Mouse (Mus musculus) limb, embryonic 11.5 days (tissue): ENCODE results near the gene Ak1. TPM values are rescaled to one million over a fixed set of nuclear protein-coding genes. Genes with fewer than 3 reads are reported as not detected.

Experiments
- ATAC-seq: fragments of 200-750 bp; cut with Nextera tagmentation; 2 replicates; pipeline ENCODE4 v1.8.0; 2017; ENCODE audit warnings: low read depth; ENCODE audit not compliant: insufficient number of reproducible peaks, low FRiP score, low TSS enrichment
- DNase-seq: peaks from one replicate; pipeline ENCODE4 v3.0.0-alpha.2; 2015; ENCODE audit warnings: low spot score
- H3K27ac ChIP-seq: fragments of 300-500 bp; sonication (generic); replicated peaks from 2 replicates; pipeline ENCODE4 v1.5.1; 2014; ENCODE audit warnings: low read depth, mild to moderate bottlenecking, low read length
- H3K27me3 ChIP-seq: fragments of 300-500 bp; sonication (generic); 2 replicates; pipeline ENCODE4 v1.6.1; 2014; ENCODE audit warnings: mild to moderate bottlenecking, low read length, mixed read lengths; ENCODE audit not compliant: control insufficient read depth, insufficient read depth
- H3K36me3 ChIP-seq: fragments of 300-500 bp; sonication (generic); 2 replicates; pipeline ENCODE4 v1.6.1; 2014; ENCODE audit warnings: mild to moderate bottlenecking, low read length, moderate library complexity, mixed read lengths; ENCODE audit not compliant: control insufficient read depth, insufficient read depth
- H3K4me1 ChIP-seq: fragments of 300-500 bp; sonication (generic); 2 replicates; pipeline ENCODE4 v1.6.1; 2014; ENCODE audit warnings: low read length, mixed read lengths; ENCODE audit not compliant: control insufficient read depth, insufficient read depth
- H3K4me2 ChIP-seq: fragments of 300-500 bp; sonication (generic); 2 replicates; pipeline ENCODE4 v1.6.1; 2014; ENCODE audit warnings: low read depth, mild to moderate bottlenecking, moderate library complexity; ENCODE audit not compliant: severe bottlenecking
- H3K4me3 ChIP-seq: fragments of 300-500 bp; sonication (generic); 2 replicates; pipeline ENCODE4 v1.5.1; 2014; ENCODE audit warnings: low read depth, low read length
- H3K9ac ChIP-seq: fragments of 300-500 bp; sonication (generic); 2 replicates; pipeline ENCODE4 v1.6.1; 2014; ENCODE audit warnings: mild to moderate bottlenecking, low read length
- H3K9me3 ChIP-seq: fragments of 300-500 bp; sonication (generic); 2 replicates; pipeline ENCODE4 v1.6.1; 2016; ENCODE audit warnings: low read length; ENCODE audit not compliant: control insufficient read depth
- WGBS: fragments of 180-500 bp; shearing (Covaris S2); extraction: QIAGEN DNeasy Blood & Tissue Kit; methylation state at CpG from one replicate; pipeline ENCODE4 v1.1.7; 2014; 5-methylcytosine and 5-hydroxymethylcytosine counted together
- polyA plus RNA-seq: library from polyadenylated mRNA; unstranded; fragments of >200 nt; fragmentation: Nextera tagmentation; extraction: Ambion mirVana; gene quantifications from 2 replicates; pipeline ENCODE4 v1.2.1, GENCODE M21; 2014

Ak1 gene
- 25.4 and 29.8 TPM in 2 replicates for polyA plus RNA-seq

- Histone ChIP-seq H3K36me3 (no peaks in the 10 kb centered on the region; the same call in 1 of the 2 replicates), H3K27me3 (no peaks in the 10 kb centered on the region), H3K9me3 (no peaks in the 10 kb centered on the region), H3K4me2 (peak within 1 kb of the TSS; percentile 27), H3K9ac (peak within 1 kb of the TSS; percentile 52), H3K4me3 (no peak within 1 kb of the TSS), H3K4me1 (peaks cover 50% of the 10 kb centered on the region), H3K27ac (peak within 1 kb of the TSS; percentile 95)
- ATAC-seq (no peak), DNase-seq (no peak)
- 32% methylated on average over 7 of the region's 7 CpGs for WGBS
Measured at GRCm38 (mm10) chr2:32621517-32621859, at the start of gene Ak1. Ak1 (plus strand) TSS chr2:32621758.

- ATAC-seq = no peak
- Histone ChIP-seq H3K4me1 (peaks cover 8% of the 10 kb centered on the region), H3K27ac (no peak overlapping the region), H3K27me3 (no peaks in the 10 kb centered on the region), H3K9ac (no peak overlapping the region), H3K4me3 (no peak overlapping the region), H3K36me3 (peaks cover 5% of the 10 kb centered on the region; the same call in 1 of the 2 replicates), H3K4me2 (no peak overlapping the region), H3K9me3 (no peaks in the 10 kb centered on the region)
- DNase-seq = no peak
- WGBS = 93% methylated on average over 11 of the region's 11 CpGs
Measured at GRCm38 (mm10) chr2:32572196-32572595, 49.4 kb upstream of the Ak1 start.

DNA sequence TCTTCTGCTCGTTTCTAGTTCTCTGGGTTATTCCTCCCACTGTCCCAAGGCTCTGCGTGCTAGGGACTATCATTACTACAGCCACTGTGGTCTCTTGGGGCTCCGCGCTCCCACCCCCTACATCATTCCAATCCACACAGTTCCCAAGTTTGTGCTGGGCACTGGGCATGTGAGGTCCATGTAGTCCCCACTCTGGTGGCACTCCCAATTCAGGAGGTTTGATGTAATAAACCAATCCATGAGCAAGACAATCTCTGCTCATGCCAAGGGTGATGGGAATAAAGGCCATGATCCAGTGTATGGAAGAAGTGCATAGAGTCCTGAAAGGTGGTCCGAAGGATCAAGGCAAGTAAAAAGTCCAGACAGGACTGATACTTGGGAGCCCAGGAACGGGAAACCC lies 47.1 kb upstream of the Ak1 start, which contains the start of gene Pip5kl1:
Gene Pip5kl1, plus strand, starts transcription at position 301 of the 400 bp plus-strand sequence.
- no peak for DNase-seq
- H3K27ac ChIP-seq = no peak within 1 kb of the TSS
- no peak for ATAC-seq
- peak within 1 kb of the TSS; percentile 58 for H3K9ac ChIP-seq
- H3K9me3 ChIP-seq = no peaks in the 10 kb centered on the region
- peaks cover 8% of the 10 kb centered on the region for H3K4me1 ChIP-seq
- 78% methylated on average over 6 of the region's 6 CpGs for WGBS
- H3K36me3 ChIP-seq = peaks cover 2% of the 10 kb centered on the region; the same call in 1 of the 2 replicates
- H3K4me2 ChIP-seq = peak within 1 kb of the TSS; percentile 81
- peak within 1 kb of the TSS; percentile 52 for H3K4me3 ChIP-seq
- H3K27me3 ChIP-seq = peaks cover 14% of the 10 kb centered on the region

DNA sequence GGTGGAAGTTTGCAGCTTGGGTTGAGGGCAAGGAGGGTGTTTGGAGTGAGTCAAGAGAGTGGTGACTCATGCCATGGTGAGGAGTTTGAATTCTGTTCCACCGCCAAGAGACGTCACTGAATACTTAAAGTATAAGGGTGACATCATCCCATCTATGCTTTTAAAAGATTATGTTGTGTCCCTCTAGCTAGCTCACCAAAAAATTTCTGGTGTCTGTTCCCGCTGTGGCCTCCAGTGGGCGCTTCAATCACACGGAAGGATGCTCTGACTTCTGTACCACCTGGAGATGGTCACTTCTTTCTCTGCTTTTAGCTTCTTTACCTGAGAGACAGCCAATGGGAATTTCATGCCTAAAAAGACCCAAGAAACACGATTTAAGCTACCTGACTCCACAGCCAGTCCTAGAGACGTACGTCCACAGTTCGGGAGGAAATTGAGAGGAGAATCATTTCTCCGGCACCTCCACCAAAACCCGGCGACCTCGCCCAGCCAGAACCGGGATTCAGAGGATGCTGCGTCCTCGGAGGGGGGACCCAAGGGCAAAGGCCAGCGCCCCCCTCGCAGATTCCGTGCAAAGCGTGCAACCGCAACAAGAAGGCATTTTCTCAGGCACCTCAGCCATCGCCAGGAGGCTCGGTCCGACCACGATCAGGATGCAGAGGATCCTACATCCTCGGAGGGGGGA lies 46.5 kb upstream of the Ak1 start:
- no peaks in the 10 kb centered on the region for H3K9me3 ChIP-seq
- H3K9ac ChIP-seq = peak overlapping the region; percentile 58
- H3K27ac ChIP-seq = no peak overlapping the region
- peak overlapping the region; percentile 52 for H3K4me3 ChIP-seq
- DNase-seq (peak; percentile 76), ATAC-seq (no peak)
- peak overlapping the region; percentile 81 for H3K4me2 ChIP-seq
- peaks cover 2% of the 10 kb centered on the region; the same call in 1 of the 2 replicates for H3K36me3 ChIP-seq
- peaks cover 8% of the 10 kb centered on the region for H3K4me1 ChIP-seq
- 1% methylated on average over 26 of the region's 26 CpGs for WGBS
- peaks cover 14% of the 10 kb centered on the region for H3K27me3 ChIP-seq

DNA sequence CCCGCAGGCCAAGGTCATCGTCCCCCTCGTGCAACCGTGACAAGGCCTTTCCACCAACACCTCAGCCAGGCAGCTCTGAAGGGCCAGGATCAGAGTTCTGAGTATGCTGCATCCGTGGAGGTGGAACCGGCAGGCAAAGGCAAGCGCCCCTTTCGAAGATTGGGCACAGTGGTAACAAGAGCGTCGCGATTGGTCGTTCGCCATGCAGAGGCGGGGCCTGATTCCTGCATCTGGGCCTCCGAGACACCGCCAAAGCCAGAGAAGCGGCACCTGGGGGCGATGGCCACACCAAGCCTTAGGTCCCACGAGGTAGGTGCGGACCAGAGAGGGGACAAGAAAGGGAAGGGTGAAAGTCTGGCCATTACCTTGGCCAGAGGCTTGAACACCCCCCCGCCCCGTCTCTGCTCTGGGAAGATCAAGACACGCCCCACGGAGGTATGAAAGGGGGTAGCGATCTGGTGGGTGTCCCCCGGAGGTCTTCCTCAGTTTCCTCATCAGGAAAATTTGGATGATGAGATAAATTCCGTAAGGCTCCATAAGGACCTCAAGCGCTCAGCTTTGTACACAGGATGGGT lies 45.9 kb upstream of the Ak1 start, which contains the start of gene 9430097D07Rik:
Gene 9430097D07Rik, minus strand, starts transcription at position 99 of the 575 bp plus-strand sequence.
- ATAC-seq (peak; percentile 36; the same call in 1 of the 2 replicates), DNase-seq (peak; percentile 78)
- peak within 1 kb of the TSS; percentile 58 for H3K9ac ChIP-seq
- H3K9me3 ChIP-seq = no peaks in the 10 kb centered on the region
- H3K4me2 ChIP-seq = peak within 1 kb of the TSS; percentile 81
- peaks cover 2% of the 10 kb centered on the region; the same call in 1 of the 2 replicates for H3K36me3 ChIP-seq
- 8% methylated on average over 28 of the region's 28 CpGs for WGBS
- H3K27me3 ChIP-seq = peaks cover 14% of the 10 kb centered on the region
- H3K4me1 ChIP-seq = peaks cover 8% of the 10 kb centered on the region
- H3K4me3 ChIP-seq = peak within 1 kb of the TSS; percentile 52
- no peak within 1 kb of the TSS for H3K27ac ChIP-seq

- DNase-seq (no peak), ATAC-seq (no peak)
- 93% methylated on average over 9 of the region's 9 CpGs for WGBS
- H3K27ac ChIP-seq = no peak overlapping the region
- H3K27me3 ChIP-seq = peaks cover 14% of the 10 kb centered on the region
- H3K4me1 ChIP-seq = peaks cover 5% of the 10 kb centered on the region
- H3K4me3 ChIP-seq = no peak overlapping the region
- no peak overlapping the region for H3K9ac ChIP-seq
- peaks cover 2% of the 10 kb centered on the region; the same call in 1 of the 2 replicates for H3K36me3 ChIP-seq
- no peak overlapping the region for H3K4me2 ChIP-seq
- H3K9me3 ChIP-seq = no peaks in the 10 kb centered on the region
Measured at GRCm38 (mm10) chr2:32576532-32576931, 45.0 kb upstream of the Ak1 start.

DNA sequence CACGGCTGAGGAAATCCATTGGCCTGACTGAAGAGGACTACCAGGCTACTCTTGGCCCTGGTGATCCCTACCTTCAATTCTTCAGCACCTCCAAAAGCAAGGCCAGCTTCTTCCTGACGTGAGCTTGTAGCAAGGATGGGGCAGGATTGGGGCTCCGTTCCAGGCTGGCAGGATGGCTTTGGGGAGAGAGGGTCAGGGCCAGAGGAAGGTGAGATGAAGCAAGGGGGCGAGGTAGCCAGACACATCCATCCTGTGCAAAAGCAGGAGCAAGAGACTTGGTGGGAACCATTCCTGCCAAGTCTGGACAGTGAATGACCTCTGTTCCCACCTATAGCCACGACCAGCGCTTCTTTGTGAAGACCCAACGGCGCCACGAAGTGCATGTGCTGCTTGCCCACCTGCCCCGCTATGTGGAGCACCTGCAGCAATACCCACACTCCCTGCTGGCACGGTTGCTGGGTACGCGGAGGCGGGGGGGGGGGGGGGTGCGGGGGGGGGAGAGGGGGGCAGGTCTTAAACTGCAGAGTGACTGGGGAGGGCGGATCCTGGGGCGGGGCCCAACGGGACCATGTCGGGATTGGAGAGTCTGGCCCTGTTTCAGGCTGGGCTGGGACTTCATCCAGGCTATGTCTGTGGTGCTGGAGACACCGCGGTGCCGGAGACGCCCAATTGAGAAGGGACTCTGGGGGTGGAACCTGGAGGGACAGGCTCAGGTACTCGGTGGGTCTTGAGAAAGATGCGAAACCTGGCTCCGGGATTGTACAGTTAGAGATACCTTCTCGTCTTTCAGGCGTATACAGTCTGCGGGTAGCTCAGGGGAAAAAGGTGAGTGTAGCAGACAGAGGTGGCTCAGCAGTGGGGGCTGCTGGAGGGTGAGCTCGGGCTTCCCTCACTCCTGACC lies 43.2 kb upstream of the Ak1 start:
- no peak for DNase-seq
- Histone ChIP-seq H3K4me2 (no peak overlapping the region), H3K4me3 (no peak overlapping the region), H3K9me3 (no peaks in the 10 kb centered on the region), H3K27ac (no peak overlapping the region), H3K9ac (no peak overlapping the region), H3K36me3 (no peaks in the 10 kb centered on the region), H3K27me3 (peaks cover 14% of the 10 kb centered on the region), H3K4me1 (0 out of 2 replicates have a peak, but pooled peaks cover 4% of the 10 kb centered on the region)
- 38% methylated on average over 25 of the region's 30 CpGs for WGBS
- no peak for ATAC-seq
